Mouse (Mus musculus): Measurements from ENCODE around the gene Sstr3.

DNA sequence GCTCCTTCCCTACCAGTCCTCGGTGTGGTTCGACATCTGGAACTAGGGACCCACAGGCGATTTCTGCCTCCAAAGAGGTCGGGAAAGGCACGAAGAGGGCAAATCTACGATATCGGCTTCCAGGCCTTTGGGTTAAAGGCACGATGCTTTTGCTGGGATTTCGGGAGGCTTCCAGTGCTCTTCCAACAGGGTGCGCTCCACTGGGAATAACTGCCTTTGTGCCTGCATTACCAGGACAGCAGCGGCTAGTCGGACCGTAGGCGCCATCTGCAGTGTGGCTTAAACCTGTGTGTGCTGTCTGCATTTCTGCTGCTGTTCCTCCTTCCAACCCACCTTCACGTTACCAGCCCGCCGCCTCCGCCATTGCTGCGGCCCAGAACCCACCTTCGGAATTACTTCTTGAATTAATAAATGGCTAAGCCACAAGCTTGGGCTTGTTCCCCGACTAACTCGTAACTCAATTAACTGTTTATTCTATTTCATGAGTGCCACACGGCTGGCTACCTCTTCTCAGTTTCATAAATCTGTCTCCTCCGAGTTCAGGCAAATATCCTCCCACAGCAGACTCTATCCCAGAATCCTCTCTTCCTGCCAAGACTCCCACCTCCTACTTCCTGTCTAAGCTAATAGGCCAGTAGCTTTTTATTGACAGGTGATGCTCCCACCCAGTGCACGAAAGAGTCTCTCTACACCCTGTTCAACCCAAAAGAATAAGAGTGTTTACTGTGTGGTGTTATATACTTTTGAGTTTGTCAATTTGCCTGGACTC is 10.2 kb upstream of the Sstr3 start:
- TF ChIP-seq EP300 (IDR thresholded peaks at IDR 0.05; ENCODE audit: low read depth) (no peak), CTCF (IDR thresholded peaks at IDR 0.05; ENCODE audit: low read depth) (no peak; the same call in 1 of the 2 replicates)
